Mouse (Mus musculus) cerebral cortex, adult 2 months (tissue): ENCODE data around the gene Arhgap27.

Experiments
- WGBS: fragments of 180-500 bp; shearing (Covaris S2); methylation state at CpG from one replicate; pipeline ENCODE4 v1.1.7; 2018; 5-methylcytosine and 5-hydroxymethylcytosine counted together

The Arhgap27 gene

DNA sequence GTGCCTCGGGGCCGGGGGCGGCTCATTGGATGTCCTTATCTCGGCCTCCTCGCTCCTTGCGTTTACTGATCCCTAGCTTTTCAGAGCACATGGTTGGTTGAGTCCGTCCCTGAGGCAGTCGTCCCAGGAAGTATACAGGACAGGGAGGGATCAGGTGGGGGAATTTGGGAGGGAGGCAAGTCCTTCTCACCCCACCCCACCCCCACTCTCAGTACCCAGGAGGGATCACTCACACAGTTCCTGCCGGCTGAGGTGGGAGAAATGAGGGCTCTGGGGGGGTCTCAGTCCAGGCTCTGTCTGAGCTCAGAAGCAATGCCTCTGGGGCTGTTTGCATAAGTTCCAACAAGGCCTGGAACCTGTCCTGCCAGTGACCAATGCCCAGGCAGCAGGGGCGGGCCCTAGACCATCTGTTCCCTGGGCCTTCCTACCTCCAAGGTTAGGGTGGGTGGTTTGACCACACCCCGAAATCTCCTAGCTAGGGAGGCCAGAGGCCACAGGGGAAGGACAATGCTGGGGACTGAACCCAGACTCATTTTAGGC, 7.4 kb downstream of the Arhgap27 start:
- 64% methylated on average over 11 of the region's 11 CpGs for WGBS

DNA sequence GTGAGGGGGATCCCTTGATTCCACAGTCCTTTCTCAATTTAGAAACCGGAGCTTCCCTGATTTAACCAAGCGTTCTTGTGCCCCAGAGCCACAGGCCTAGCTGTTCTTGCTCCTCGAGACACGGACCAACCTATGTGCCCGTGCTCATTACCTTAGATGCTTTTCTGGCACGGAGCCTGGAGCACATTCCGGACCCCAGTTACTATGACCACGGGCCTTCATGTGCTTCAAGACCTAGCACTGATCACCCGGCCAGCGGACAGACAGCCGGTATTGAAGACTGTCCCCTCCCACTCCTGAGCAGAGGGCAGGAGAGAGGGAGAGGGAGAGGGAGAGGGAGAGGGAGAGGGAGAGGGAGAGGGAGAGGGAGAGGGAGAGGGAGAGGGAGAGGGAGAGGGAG, 8.2 kb downstream of the Arhgap27 start:
- WGBS, result 52% methylated on average over 11 of the region's 11 CpGs

DNA sequence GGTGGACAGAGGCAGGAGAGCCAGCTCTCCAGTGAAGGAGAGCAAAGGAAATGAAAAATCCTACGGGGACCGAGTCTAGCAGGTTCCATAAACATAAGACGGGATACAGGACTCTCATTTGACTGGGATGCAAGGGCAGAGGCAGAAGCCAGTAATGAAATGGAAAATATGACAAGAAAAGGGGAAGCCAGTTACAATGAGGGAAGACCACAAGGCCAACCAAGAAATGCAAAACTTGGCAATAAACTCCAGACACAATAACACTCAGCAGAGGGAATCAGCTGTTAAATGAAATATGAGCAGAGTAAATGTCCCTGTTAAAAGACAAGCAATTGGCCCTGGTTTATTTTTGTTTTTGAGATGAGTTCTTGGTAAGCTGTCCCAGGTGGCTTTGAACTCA, 9.5 kb downstream of the Arhgap27 start:
- 75% methylated on average over 3 of the region's 3 CpGs for WGBS

DNA sequence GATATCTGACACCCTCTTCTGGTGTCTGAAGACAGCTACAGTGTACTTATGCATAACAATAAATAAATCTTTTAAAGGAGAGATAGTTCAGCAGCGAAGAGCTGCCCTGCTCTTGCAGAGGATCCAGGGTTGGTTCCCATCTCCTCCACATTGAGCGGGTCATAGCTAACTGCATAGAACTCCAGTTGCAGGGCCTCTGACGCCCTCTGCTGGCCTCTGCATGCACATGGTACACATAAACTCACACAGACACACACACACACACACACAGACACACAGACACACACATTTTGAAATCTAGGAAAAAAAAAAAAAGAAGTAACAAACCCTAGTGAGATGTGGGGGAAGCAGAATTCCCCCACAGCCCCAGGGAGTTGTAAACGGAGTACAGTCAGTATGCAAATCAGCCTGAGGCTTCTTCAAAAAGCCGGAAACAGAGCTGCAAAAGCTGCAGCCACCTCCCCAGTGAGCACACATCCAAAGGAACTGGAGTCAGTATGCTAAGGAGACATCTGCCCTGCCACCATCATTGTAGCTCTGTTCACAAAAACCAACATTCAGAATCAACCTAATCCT, 11.2 kb downstream of the Arhgap27 start:
- WGBS, result 75% methylated on average over 5 of the region's 5 CpGs

DNA sequence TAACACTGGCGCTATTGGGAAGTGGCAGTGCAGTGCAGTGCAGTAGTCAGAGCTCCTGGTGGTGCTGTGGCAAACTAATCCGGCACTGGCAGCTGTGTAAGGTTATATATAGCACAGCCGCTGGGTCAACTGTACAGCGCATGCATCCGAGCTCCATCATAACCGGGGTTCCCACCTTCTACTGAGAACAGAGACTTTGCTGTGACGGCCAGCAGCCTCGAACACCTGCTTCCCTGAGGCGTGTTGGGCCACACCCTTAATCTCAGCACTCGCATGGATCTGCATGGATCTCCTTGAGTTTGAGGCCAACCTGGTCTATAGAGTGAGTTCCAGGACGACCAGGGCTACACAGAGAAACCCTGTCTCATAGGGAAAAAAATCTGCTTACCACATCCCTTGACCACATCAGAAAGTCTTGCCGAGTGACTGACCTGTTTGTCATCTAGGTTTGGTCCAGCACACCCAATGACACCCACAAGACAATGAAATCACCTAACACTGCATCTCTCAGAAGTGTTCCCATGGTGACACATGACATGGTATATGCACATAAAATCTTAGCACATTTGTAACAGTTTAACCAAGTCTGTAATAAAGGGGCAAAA, 12.7 kb downstream of the Arhgap27 start:
- WGBS, result 85% methylated on average over 12 of the region's 12 CpGs

DNA sequence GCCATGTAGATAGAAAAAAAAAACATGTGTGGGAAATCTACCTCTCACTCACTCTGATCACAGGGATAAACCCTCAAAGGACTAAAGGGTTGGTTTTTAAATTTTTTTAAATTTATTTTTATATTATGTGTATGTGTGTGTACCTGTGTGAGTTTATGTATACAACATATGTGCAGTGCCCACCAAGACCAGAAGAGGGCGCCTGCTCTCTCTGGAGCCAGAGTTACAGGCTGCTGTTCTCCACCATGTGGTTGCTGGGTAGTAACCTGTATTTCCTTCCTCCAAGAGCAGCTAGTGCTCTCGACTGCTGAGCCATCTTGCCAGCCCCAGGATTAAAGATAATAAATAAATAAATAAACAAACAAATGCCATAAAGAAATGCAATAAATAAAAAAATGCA, 13.8 kb downstream of the Arhgap27 start:
- 78% methylated on average over 2 of the region's 2 CpGs for WGBS

DNA sequence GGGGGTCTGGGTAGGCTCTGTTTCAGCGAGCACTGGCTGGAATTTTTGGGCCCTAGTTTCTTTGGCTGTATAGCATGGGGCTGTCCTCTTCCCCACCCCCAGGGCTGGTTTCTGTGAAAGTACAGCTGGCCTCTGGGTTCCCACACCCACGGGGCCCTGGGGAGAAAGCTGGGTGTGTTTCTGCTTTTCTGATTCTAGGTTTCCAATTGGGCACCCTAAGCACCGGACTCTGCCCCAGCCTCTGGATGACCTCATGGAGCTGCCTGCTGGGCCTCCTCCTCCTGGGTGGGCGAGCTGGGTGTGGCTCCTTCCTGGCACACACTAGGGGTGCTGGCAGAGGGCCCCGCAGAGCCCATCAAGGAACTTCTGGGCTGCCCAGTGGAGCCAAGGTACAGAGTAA, 16.8 kb downstream of the Arhgap27 start:
- WGBS, result 59% methylated on average over 5 of the region's 5 CpGs

DNA sequence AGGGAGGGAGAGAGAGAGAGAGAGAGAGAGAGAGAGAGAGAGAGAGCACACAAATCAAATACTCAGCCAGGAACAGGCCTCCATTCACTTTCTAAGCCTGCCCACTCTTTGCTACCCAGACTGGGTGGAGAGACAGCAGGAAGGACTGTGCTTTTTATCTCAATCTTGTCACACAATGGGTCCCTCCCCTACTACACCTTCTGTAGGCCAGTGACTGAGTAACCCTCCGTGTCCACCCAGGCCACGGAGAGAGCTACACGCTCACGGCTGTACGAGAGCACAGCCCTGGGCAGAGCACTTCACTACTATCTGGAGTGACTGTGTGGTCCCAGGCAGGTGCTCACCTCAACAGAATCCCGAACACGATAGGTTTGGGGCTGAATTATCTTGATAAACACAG, 17.3 kb downstream of the Arhgap27 start:
- 73% methylated on average over 7 of the region's 7 CpGs for WGBS

DNA sequence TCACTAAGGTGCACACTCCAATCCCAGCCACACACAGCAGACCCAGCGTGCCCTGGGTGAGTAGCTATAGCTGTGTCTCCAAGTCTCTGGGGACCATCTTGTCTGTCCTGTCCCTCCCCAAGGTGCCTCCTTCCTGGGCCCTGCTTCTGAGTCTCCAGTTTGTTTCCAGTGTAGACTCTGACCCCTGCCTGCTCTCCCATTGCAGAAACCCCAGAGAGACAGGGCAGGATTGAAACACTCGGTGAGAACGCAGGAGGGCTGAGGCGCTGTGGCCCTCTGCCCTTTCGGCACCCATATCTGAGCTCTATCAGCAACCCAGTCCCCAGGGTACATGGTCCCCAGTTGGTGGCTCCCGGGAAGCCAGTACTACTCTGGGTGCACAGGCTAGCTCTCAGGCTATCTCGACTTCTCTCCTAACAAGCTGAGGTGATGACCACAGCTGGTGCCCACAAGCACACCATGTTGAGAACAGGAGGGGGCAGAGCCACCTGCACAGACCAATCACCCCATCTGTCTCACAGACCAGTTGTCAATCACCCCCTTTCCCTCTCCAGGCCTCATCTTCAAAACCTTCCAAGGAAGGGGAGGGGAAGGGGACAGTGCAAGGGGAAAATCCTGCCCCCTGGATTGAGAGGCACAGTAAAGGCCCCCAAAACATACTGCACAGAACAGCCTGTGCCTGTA, 17.9 kb downstream of the Arhgap27 start:
- WGBS, result 88% methylated on average over 7 of the region's 7 CpGs

DNA sequence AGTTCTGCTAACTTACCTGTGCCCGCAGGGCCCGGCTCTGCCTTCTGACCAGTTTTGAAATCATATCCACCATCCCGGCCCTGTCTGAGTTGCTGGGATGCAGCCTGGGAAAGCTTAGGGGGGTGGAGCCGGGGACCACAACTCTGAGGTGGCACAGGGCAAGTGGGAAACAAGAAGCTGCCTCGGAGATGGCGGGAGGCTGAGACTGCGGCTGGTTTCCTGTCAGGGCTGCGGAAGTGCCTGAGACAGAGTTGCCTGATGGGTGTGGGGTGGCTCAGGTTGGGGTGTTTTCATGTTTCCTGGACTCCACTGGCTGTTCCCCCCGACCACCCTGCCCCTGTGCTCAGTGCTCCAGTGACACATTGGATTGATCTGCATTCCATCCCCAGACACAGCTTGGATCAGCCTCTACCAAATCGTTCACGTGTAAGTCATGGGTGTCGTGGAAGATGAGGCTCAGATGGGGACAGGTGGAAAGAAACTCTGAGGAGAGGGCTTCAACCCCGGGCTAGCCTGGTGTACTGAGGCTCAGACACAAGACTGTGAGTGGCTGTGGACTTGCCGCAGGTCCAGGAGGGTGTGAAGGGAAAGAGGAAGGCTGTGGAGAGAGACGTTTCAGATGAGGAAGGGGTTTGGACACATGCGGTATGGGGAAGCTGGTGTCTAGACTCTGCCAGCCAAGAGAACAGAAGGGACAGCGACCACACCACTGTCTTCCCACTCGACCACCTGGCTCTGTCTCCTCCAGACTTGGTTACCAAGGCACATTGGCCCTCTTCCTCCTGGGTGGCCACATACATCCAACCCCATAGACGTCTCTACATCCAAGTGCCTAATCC, 18.8 kb downstream of the Arhgap27 start:
- WGBS, result 73% methylated on average over 19 of the region's 19 CpGs

DNA sequence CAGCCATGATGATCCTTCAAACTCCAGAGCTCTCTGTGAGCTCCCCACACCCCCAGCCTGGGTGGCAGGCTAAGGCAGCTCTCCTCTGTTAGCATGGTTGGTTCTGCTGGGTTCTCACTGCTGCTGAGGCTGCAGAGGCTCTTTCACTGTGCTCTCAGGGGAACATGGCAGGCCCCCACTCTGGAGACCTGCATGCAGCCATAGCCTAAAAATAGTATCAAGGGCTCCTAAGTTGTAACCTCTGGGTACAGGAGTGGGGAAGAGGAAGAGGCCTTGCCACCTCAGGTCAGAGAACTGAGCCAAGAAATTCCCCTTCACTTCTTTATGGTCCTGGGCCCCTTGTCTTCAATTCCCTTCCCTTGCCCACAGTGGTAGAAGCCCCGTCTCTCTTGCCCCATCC, 19.6 kb downstream of the Arhgap27 start:
- 83% methylated on average over 1 of the region's 1 CpGs for WGBS

DNA sequence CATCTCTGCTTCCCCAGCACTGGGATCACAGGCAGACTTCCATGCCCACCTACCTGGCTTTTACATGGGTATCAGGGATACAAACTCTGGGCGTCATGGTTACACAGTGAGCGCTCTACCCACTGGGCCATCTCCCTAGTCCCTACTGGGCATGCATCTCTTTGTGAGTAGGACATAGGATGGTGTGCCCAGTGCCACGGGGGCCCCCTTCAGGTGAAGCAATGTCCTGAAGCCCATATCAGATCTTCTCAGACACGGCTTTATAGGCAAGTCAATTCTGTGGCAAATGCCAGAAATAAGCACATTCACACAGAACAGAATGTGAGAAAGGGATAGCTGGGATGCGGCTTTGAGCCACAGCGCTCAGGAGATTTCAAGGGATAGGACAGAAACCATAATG, 20.4 kb downstream of the Arhgap27 start:
- 79% methylated on average over 6 of the region's 6 CpGs for WGBS

DNA sequence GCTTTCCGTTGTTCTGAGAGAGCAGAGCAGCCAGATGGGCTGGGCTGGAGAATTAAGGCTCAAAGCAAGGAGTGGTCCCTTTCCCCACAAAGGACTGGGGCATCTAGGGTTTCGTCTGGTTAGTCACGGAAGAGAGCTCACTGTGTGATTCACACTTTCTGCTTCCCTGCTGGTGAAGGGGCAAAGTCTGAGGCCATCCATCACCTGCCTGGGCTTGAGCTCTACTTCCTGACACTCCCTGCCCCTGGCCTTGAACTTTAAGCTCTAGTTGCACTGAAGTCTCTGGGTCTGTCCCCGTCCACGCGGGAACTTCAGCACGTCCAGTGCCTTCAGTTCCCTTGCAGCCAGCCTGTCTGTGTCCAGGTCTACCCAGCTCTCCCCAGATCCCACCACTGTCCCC, 22.8 kb downstream of the Arhgap27 start:
- WGBS, result 78% methylated on average over 7 of the region's 7 CpGs

DNA sequence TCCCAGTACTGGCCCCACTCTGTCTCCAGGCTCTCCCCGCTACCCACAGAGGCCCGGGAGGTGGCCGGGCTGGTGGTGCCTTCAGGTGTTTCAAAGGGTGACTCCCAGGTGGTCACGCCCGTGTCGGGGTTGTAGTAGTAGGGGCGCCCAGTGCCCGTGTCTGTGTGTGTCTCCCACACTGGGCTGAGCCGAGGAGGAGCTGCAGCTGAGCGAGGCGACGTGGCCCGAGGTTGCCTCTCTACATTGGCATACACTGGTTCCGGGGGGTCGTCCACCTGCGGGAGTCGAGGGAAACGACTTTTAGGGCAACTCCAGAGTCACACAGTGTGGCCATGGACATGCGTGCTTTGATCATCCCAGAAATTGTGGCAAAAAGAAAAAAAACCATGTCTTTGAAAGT, 23.4 kb downstream of the Arhgap27 start:
- 75% methylated on average over 19 of the region's 19 CpGs for WGBS

DNA sequence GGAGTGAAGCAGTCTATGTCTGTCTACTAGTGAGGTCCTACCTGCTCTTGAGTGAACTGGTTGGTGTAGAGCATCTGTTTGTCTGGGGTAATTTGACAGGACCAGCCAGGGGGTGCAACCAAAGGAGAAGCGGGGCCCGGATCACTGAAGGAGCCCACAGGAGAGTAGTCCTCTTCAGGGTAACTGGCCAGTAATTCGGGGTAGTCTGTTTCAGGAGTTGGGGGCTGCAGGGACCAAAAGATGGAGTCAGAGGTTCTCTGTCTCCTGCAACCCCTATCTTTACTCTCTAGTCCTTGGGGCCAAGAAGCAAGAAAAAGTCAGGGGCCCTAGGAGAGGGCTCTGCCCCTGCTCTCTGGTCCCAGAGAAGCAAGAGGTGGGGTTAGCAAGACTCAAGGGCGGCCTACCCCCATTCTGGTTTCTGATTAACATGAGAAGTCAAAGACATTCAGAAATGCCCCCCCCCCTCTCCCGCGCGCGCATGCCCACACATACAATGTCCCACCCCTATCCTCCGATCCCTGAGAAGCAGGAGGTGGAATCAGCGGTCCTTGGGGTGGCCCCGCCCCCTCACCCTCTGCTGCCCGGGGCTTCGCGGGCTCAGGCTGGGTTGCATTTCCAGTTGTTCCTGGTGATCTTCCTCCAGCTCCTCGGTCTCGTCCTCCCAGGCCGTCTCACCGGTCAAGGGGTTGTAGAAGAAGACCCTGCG, 23.9 kb downstream of the Arhgap27 start:
- WGBS, result 71% methylated on average over 19 of the region's 19 CpGs

DNA sequence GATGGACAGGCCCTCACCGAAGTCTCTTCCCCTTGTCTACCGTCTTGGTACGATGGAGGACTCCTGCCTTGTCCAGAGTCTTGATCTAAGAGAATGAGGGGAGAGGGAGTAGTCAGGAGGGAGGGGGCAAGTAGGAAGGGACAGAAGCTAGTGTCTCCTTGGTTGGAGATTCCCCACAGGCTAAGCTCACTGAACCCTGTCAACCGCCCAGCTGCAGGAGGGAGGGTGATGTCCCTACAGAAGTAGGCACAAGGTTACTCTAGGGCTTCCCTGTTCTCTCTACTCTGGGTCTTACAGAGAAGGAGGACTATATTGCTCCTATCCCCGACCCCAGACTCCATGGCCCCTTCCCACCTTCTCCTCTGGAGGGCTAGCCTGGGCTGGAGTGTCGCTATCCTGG, 24.8 kb downstream of the Arhgap27 start:
- 96% methylated on average over 6 of the region's 6 CpGs for WGBS

DNA sequence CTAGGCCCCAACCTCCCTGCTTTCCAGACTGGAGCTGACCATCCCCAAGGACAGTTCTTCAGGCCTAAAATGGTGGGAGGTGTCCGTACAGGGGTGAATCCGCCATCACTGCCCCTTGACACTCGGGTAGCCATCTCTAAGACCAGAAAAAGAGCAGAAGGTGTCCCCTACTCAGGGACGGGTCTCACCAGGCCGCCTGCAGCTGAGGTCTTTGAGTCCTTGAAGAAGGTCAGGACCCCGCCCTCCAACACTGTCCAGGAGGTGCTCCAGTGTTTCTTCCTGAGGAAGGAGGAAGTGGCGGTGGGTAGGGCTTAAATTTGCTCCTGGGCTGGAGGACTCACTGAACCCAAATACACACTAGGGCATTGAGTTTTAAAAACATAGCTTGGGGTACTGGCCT, 25.4 kb downstream of the Arhgap27 start:
- WGBS, result 91% methylated on average over 7 of the region's 7 CpGs

DNA sequence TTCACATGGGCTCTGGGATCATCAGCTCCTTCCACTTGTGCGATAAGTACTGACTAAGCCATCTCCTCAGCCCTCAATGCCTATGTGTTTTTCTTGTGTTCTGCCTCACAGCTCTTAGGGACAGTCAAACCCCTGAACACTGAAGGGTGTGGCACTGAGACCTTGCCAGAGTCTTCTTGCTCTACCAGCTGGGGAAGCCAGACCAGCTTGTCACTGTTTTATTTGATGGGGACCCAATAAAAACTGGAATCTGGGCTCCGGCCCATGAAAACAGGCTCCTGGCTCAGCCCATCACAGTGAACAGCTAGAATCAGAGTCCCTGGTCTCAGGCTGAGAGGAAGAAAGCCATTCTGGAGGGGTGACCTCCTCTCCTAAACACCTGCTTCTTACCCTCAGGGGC, 26.3 kb downstream of the Arhgap27 start:
- WGBS, result 91% methylated on average over 2 of the region's 2 CpGs

DNA sequence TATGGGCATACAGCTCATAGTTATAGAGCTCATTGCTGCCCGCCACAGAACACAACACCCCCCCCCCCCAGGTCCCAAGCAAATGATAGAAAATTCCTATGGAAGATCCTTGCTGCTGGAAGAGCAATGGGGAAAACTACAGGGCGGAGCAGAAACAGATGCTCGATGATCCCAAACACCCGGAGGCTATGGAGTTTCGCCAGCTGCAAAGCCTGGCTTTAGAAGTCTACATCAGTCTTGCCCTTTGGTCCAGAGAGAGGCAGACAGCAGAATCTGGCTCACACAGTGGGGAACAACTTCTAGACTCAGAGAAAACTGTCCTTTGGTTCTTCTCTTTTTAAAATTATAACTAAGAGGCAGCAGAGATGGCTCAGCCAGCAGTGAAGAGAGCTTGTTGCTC, 27.9 kb downstream of the Arhgap27 start:
- 88% methylated on average over 5 of the region's 5 CpGs for WGBS

DNA sequence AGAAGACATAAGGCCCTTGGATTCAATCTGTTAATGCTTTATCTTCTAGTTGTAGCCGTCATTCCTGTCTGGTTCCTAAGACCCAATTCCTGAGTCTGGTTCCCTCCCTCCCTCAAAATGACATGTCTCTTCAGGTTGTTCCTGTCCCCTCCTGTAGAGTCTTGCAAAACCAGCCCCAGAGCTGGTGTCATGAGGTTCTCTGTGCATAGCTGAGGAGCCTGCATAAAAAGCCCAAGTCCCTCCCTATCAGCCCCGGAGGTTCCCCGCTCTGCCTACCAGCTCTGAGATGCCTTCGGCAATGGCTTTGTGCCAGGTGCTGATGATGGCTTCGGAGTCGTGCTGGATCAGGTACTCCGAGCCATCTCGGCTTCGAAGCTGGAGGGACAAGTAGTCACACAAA, 28.6 kb downstream of the Arhgap27 start:
- WGBS, result 76% methylated on average over 9 of the region's 9 CpGs

DNA sequence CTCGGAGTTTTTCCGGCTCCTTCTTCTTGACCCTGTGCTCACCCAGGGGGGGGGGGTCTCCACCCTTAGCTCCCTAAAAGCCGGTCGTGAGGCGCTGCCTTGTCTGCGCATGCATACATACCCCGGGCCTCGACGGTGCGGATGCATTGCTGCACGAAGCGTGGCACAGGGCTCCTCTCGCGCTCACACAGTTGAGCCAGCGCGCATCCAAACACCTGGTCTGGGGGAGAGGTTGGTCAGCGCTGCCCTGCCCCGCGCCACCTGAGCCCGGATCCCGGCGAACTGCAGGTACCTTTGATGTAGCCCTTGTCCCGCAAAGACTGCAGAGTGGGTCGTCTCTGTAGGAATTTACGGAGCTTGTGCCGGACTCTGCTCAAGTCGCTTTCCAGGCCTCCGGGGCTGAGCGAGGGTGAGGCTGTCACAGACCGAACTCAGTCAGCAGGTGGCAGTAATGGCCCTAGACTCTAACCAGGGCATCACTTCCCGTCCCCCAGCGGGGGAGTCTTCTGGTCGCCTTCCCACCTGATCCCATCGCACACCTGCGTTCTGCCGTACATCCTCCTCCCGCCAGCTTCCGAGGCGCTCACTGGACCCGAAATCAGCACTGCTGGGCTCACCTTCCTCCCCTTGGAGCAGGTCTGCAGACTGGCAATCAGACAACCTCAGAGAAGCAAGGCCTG, 29.6 kb downstream of the Arhgap27 start:
- WGBS, result 39% methylated on average over 40 of the region's 40 CpGs
